Mouse (Mus musculus): ENCODE data around the gene Dap. TPM values are rescaled to one million over a fixed set of nuclear protein-coding genes. Genes with fewer than 3 reads are reported as not detected.

The Dap gene
- polyA plus RNA-seq, 1 experiment from 2014 or later: 61.4 TPM

DNA sequence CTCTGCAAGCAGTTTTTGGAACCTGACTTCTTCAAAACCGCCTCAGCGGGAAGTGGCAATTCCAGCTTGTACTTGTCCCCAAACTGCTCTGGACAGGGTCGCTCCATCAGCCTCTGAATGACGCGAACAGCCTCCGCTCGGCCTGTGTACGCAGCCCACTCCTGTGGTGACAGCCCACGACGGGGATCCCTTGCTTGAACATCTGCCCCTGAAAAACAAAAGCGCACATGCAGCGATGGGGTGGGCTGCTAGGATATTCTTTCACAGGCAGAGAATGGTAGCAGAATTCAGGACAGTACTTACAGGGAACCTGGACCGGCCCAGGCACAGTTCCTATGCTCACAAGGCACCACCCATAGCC is 73.6 kb downstream of the Dap start:
- Histone ChIP-seq H3K4me1 (ENCODE audit: control insufficient read depth, insufficient read depth, low read length) (0 out of 2 replicates have a peak, but pooled peaks cover 2% of the 10 kb centered on the region), H3K9ac (replicated peaks; ENCODE audit: low read length) (no peak overlapping the region), H3K27ac (replicated peaks; ENCODE audit: low read depth, low read length) (no peak overlapping the region), H3K27me3 (ENCODE audit: control insufficient read depth, insufficient read depth, low read length) (peaks cover 8% of the 10 kb centered on the region), H3K9me3 (replicated peaks; ENCODE audit: control insufficient read depth, low read length) (no peaks in the 10 kb centered on the region), H3K4me2 (ENCODE audit: low read depth, low read length) (no peak overlapping the region; the same call in 1 of the 2 replicates), H3K36me3 (replicated peaks; ENCODE audit: control insufficient read depth, insufficient read depth, low read depth, low read length) (no peaks in the 10 kb centered on the region), H3K4me3 (ENCODE audit: low read depth, low read length) (no peak overlapping the region)
- WGBS: 20% methylated on average over 13 of the region's 13 CpGs
- ATAC-seq (replicated peaks; ENCODE audit: insufficient number of reproducible peaks, low FRiP score, low TSS enrichment, low read depth) (no peak), DNase-seq (ENCODE audit: low spot score) (no peak)

DNA sequence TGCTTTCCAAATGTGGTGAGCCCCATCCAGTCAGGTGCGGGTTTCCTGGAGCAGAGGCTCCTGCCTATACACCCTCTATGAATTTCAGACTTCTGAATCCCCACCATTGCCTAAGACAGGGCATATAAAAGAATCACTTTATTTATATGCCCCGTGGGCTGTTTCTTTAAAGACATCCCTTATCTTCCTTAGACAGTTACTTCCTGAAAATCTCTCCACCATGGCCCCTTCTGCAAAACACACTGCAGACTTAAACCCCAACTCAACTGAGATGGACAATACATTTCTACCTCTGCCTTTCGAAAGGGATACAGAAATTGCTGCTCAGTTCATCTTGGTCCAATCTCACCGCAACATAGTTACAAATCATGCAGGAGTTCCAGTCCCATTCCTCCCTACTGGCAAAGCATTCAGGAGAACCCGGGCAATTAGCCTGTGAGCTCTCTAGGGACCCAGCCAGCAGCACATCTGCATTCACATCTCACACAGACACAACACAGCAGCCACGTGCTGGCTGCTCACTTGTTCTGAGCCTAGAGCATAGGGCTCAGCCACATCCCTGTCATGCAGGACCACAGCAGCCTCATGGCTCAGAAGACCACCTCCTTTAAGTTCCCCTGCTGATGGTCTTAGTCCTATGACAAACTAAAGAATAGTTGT is 75.3 kb downstream of the Dap start:
- H3K4me3 ChIP-seq (ENCODE audit: low read depth, low read length): no peak overlapping the region
- no peak overlapping the region for H3K9ac ChIP-seq (replicated peaks; ENCODE audit: low read length)
- H3K4me2 ChIP-seq (ENCODE audit: low read depth, low read length): no peak overlapping the region
- 68% methylated on average over 6 of the region's 6 CpGs for WGBS
- DNase-seq (ENCODE audit: low spot score): no peak
- ATAC-seq (replicated peaks; ENCODE audit: insufficient number of reproducible peaks, low FRiP score, low TSS enrichment, low read depth): no peak
- H3K4me1 ChIP-seq (ENCODE audit: control insufficient read depth, insufficient read depth, low read length): 0 out of 2 replicates have a peak, but pooled peaks cover 2% of the 10 kb centered on the region
- H3K9me3 ChIP-seq (replicated peaks; ENCODE audit: control insufficient read depth, low read length): no peaks in the 10 kb centered on the region
- peaks cover 8% of the 10 kb centered on the region for H3K27me3 ChIP-seq (ENCODE audit: control insufficient read depth, insufficient read depth, low read length)
- H3K36me3 ChIP-seq (replicated peaks; ENCODE audit: control insufficient read depth, insufficient read depth, low read depth, low read length): no peaks in the 10 kb centered on the region
- no peak overlapping the region for H3K27ac ChIP-seq (replicated peaks; ENCODE audit: low read depth, low read length)

DNA sequence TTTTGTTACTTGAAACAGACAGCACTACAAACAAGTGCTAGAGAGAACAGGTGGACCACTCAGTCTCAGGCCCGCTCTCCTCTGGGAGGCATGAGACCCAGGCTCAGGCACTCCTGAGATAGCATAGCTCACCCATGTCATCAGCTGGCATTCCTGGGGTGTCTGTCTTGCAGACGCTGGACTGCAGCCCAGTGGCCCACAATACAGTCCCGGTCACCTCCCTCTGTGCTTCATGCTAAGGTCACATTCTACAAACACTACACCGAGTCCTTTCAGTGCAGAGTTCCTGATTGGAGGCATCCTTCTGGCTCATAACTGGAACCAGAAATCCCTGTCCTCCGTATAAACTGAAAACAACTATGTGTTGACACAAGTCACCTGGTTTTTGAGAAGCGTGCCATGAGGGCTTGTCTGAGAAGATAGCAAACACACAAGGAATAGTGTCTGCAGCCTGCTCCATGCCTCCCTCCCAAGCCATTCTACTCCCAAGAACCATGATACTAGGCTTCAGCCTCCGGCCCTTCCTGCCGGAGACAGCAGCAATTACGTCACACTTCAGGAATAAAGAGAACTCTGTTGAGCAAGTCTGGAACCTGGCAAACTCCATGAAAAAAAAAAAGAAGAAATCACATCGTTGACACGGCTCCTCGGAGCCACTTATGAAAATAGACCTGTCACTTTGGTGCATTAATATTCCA is 78.3 kb downstream of the Dap start:
- no peak for ATAC-seq (replicated peaks; ENCODE audit: insufficient number of reproducible peaks, low FRiP score, low TSS enrichment, low read depth)
- H3K27ac ChIP-seq (replicated peaks; ENCODE audit: low read depth, low read length): no peak overlapping the region
- H3K9me3 ChIP-seq (replicated peaks; ENCODE audit: control insufficient read depth, low read length): no peaks in the 10 kb centered on the region
- DNase-seq (ENCODE audit: low spot score): no peak
- H3K36me3 ChIP-seq (replicated peaks; ENCODE audit: control insufficient read depth, insufficient read depth, low read depth, low read length): no peaks in the 10 kb centered on the region
- no peak overlapping the region for H3K9ac ChIP-seq (replicated peaks; ENCODE audit: low read length)
- H3K4me3 ChIP-seq (ENCODE audit: low read depth, low read length): no peak overlapping the region
- peaks cover 1% of the 10 kb centered on the region for H3K27me3 ChIP-seq (ENCODE audit: control insufficient read depth, insufficient read depth, low read length)
- H3K4me2 ChIP-seq (ENCODE audit: low read depth, low read length): no peak overlapping the region
- no peaks in the 10 kb centered on the region for H3K4me1 ChIP-seq (ENCODE audit: control insufficient read depth, insufficient read depth, low read length)
- 50% methylated on average over 12 of the region's 12 CpGs for WGBS

DNA sequence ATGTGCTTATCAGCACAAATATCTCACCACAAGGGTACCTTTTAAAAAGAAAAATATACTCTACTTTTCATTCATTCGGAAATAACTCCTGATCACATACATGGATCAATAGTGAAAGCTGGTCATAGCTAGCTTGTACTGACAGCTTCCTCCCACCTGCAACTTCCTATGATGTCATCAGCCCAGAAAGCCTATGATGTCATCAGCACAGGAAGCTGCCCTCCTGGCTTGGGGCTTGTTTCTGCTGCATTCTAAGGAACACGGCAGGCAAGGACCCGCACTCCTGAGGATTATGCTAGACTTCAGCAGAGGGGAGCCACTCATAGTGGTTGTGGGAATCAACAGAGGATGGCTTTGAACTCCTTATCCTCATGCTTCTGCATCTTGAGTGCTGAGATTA is 80.2 kb downstream of the Dap start:
- ATAC-seq (replicated peaks; ENCODE audit: insufficient number of reproducible peaks, low FRiP score, low TSS enrichment, low read depth): no peak
- no peak overlapping the region for H3K4me2 ChIP-seq (ENCODE audit: low read depth, low read length)
- no peaks in the 10 kb centered on the region for H3K4me1 ChIP-seq (ENCODE audit: control insufficient read depth, insufficient read depth, low read length)
- no peak for DNase-seq (ENCODE audit: low spot score)
- no peaks in the 10 kb centered on the region for H3K36me3 ChIP-seq (replicated peaks; ENCODE audit: control insufficient read depth, insufficient read depth, low read depth, low read length)
- H3K9ac ChIP-seq (replicated peaks; ENCODE audit: low read length): no peak overlapping the region
- no peaks in the 10 kb centered on the region for H3K27me3 ChIP-seq (ENCODE audit: control insufficient read depth, insufficient read depth, low read length)
- H3K9me3 ChIP-seq (replicated peaks; ENCODE audit: control insufficient read depth, low read length): no peaks in the 10 kb centered on the region
- WGBS: 76% methylated on average over 3 of the region's 3 CpGs
- no peak overlapping the region for H3K27ac ChIP-seq (replicated peaks; ENCODE audit: low read depth, low read length)
- no peak overlapping the region for H3K4me3 ChIP-seq (ENCODE audit: low read depth, low read length)

DNA sequence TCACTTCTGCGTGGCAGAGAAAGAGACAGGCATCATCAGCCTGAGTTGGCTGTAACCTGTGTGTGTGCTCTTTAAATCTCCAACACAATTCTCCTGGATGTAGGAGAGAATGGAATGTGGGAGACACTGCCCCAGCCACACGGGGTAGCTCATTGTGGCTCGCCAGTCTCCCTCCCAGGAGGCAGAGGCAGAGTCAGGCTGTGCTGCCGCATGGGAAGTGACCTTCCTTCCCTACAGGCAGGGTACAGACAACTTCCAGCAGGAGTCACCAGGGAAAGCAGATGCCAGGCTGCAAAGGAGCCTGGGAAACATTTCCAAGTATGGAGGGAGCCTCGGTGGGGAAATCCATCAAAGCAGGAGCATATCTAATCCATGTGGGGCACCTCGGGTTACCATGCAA is 81.1 kb downstream of the Dap start:
- H3K9ac ChIP-seq (replicated peaks; ENCODE audit: low read length): no peak overlapping the region
- H3K4me2 ChIP-seq (ENCODE audit: low read depth, low read length): no peak overlapping the region
- H3K9me3 ChIP-seq (replicated peaks; ENCODE audit: control insufficient read depth, low read length): no peaks in the 10 kb centered on the region
- no peaks in the 10 kb centered on the region for H3K36me3 ChIP-seq (replicated peaks; ENCODE audit: control insufficient read depth, insufficient read depth, low read depth, low read length)
- no peak for ATAC-seq (replicated peaks; ENCODE audit: insufficient number of reproducible peaks, low FRiP score, low TSS enrichment, low read depth)
- DNase-seq (ENCODE audit: low spot score): no peak
- H3K27me3 ChIP-seq (ENCODE audit: control insufficient read depth, insufficient read depth, low read length): no peaks in the 10 kb centered on the region
- H3K4me1 ChIP-seq (ENCODE audit: control insufficient read depth, insufficient read depth, low read length): no peaks in the 10 kb centered on the region
- 62% methylated on average over 6 of the region's 6 CpGs for WGBS
- no peak overlapping the region for H3K4me3 ChIP-seq (ENCODE audit: low read depth, low read length)
- no peak overlapping the region for H3K27ac ChIP-seq (replicated peaks; ENCODE audit: low read depth, low read length)

DNA sequence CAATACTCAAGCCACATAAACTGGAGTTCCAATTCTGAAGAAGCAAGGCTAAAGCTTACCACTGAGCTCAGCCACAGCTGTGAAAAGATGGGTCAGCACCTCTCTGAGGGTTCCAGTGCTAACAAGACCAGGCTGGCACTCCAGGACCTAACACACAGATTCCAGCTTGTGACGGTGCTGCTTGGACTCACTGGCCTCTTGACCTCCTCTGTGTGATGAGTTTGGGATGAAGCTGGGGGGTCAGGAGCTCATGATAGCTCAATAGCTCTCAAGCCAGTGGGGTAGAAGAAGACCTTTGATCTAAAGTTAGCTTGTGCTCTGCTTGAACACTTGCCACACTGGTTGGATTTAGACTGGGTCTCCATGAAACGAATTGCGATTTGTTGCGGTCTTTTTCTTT is 82.6 kb downstream of the Dap start:
- ATAC-seq (replicated peaks; ENCODE audit: insufficient number of reproducible peaks, low FRiP score, low TSS enrichment, low read depth) (no peak), DNase-seq (ENCODE audit: low spot score) (no peak)
- Histone ChIP-seq H3K9ac (replicated peaks; ENCODE audit: low read length) (no peak overlapping the region), H3K27ac (replicated peaks; ENCODE audit: low read depth, low read length) (no peak overlapping the region), H3K4me3 (ENCODE audit: low read depth, low read length) (no peak overlapping the region), H3K4me1 (ENCODE audit: control insufficient read depth, insufficient read depth, low read length) (no peaks in the 10 kb centered on the region), H3K27me3 (ENCODE audit: control insufficient read depth, insufficient read depth, low read length) (no peaks in the 10 kb centered on the region), H3K36me3 (replicated peaks; ENCODE audit: control insufficient read depth, insufficient read depth, low read depth, low read length) (no peaks in the 10 kb centered on the region), H3K9me3 (replicated peaks; ENCODE audit: control insufficient read depth, low read length) (no peaks in the 10 kb centered on the region), H3K4me2 (ENCODE audit: low read depth, low read length) (no peak overlapping the region)
- 75% methylated on average over 4 of the region's 4 CpGs for WGBS

DNA sequence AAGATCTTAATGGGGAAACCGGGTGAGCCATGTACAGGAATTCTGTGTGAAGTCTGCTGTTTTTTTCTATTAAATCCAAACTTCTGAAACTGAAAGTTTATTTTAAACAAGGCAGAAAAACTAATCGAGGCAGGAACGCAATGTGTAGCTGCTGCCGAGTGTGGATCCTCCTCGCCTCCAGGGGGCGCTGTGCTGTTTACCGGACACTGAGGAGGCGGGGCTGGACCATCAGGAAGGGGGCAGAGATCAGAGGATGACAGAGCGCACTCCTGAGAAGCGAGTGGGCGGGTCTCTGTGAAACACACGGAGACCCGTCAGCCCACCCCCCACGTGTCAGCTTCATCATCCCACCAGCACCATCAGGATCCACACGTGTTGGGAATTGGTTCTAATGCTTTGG is 85.4 kb downstream of the Dap start:
- 68% methylated on average over 15 of the region's 15 CpGs for WGBS
- no peak for ATAC-seq (replicated peaks; ENCODE audit: insufficient number of reproducible peaks, low FRiP score, low TSS enrichment, low read depth)

DNA sequence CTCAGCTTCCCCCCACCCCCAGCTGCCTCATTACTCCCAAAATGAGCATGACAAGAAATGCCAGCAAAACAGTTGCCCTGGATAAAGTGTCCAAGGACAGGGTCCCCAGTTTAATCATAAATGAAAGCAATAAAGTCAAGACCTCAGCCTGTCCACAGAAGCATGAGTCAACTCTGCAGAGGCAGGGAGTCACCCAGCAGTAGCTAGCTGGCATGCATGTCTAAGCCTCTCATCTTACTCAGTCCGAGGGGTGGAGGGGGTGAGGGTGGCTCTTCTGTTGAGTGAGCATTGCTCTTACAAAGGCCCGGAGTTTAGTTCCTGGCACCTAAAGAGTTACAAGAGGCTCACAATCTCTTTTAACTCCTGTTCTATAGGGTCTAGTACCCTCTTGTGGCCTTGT is 87.9 kb downstream of the Dap start:
- Histone ChIP-seq H3K27me3 (ENCODE audit: control insufficient read depth, insufficient read depth, low read length) (no peaks in the 10 kb centered on the region), H3K9me3 (replicated peaks; ENCODE audit: control insufficient read depth, low read length) (no peaks in the 10 kb centered on the region), H3K4me2 (ENCODE audit: low read depth, low read length) (no peak overlapping the region), H3K36me3 (replicated peaks; ENCODE audit: control insufficient read depth, insufficient read depth, low read depth, low read length) (no peaks in the 10 kb centered on the region), H3K4me1 (ENCODE audit: control insufficient read depth, insufficient read depth, low read length) (no peaks in the 10 kb centered on the region), H3K4me3 (ENCODE audit: low read depth, low read length) (no peak overlapping the region), H3K9ac (replicated peaks; ENCODE audit: low read length) (no peak overlapping the region), H3K27ac (replicated peaks; ENCODE audit: low read depth, low read length) (no peak overlapping the region)
- ATAC-seq (replicated peaks; ENCODE audit: insufficient number of reproducible peaks, low FRiP score, low TSS enrichment, low read depth): no peak
- DNase-seq (ENCODE audit: low spot score): no peak
- whole genome bisulfite sequencing: 70% methylated on average over 2 of the region's 2 CpGs

More for the DNA sequence above, 85.4 kb downstream of the Dap start:
- no peaks in the 10 kb centered on the region for H3K4me1 ChIP-seq (ENCODE audit: control insufficient read depth, insufficient read depth, low read length)
- H3K4me3 ChIP-seq (ENCODE audit: low read depth, low read length): no peak overlapping the region
- no peak overlapping the region for H3K4me2 ChIP-seq (ENCODE audit: low read depth, low read length)
- no peak overlapping the region for H3K9ac ChIP-seq (replicated peaks; ENCODE audit: low read length)
- no peaks in the 10 kb centered on the region for H3K9me3 ChIP-seq (replicated peaks; ENCODE audit: control insufficient read depth, low read length)
- no peak overlapping the region for H3K27ac ChIP-seq (replicated peaks; ENCODE audit: low read depth, low read length)
- no peaks in the 10 kb centered on the region for H3K27me3 ChIP-seq (ENCODE audit: control insufficient read depth, insufficient read depth, low read length)
- H3K36me3 ChIP-seq (replicated peaks; ENCODE audit: control insufficient read depth, insufficient read depth, low read depth, low read length): no peaks in the 10 kb centered on the region
- DNase-seq (ENCODE audit: low spot score): no peak

Measured in embryonic facial prominence, embryonic 11.5 days (tissue).